Mouse (Mus musculus) layer of hippocampus, postnatal 10 days (tissue): ENCODE data around the gene Ly6g6d. TPM values are rescaled to one million over a fixed set of nuclear protein-coding genes. Genes with fewer than 3 reads are reported as not detected.
"Not testable (repeated sequence)": the region's sequence is repeated elsewhere in the genome, so short reads cannot be mapped to it uniquely, and the experiment has no call there.

Source experiments
- DNase-seq, 2 experiments: peaks; one replicate each; pipeline ENCODE4 v3.0.0; 2021; ENCODE audit warnings: low spot score in 2 of 2
- total RNA-seq, 2 experiments: library from RNA; stranded (reverse); gene quantifications; 2 replicates each; pipeline ENCODE4 v1.2.3; 2021

Gene Ly6g6d
- total RNA-seq, 2 experiments from 2014 or later, result 0.78 to 1.6 TPM

GRCm38 (mm10) chr17:35048932-35049440 is 28.9 kb downstream of the Ly6g6d start:
- no peak for DNase-seq

DNA sequence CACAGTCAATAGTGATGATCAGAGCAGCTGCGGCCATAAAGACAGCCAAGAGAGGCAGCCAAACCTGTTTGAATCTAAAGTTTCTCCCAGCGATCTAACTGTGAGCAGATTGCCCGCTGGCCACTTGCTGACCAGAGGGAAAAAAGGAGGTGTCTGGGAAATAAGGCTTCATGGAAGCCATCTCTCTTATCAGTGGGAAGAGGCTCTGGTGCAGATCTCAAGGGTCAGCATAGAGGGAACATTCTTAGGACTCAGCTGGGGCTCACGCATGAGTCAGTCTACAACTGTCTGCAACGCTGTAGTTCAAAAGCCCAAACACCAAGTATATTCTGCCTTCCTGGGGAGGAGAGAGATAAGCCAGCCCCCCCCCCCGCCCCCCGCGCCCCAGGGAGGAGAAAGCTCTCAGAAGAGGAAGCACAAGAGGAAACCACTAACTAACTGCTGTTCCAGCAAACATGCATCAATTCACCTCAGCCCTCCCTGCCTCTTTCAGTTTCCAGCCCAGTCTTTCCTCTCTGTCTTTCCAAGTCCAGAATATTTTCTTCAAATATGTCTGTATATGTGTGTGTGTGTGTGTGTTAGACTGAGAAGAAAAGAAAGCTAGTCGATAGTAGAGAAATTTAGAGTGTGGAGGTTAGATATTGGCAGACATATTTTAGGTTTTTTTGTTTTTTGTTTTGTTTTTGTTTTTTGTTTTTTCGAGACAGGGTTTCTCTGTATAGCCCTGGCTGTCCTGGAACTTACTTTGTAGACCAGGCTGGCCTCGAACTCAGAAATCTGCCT is 29.5 kb downstream of the Ly6g6d start:
- DNase-seq, result no peak

DNA sequence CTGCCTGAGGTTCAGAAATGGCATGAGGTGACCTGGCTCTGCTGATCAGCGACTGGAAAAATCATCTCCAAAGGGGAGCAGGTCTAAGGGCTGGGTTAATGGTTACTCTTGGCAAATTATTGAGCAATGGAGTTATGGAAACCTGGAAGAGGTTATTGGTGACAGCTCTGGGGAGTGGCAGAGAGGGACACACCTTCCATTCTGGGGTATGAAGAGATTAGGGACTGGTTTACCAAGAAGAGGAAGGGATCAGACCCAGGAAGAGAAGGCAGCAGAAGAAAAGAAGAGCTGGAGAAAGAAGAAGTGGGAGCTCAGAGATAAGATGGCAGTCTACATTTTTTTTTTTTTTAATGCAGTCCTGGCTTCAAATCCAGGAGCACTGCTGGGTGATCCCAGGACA is 30.2 kb downstream of the Ly6g6d start:
- DNase-seq, result no peak

DNA sequence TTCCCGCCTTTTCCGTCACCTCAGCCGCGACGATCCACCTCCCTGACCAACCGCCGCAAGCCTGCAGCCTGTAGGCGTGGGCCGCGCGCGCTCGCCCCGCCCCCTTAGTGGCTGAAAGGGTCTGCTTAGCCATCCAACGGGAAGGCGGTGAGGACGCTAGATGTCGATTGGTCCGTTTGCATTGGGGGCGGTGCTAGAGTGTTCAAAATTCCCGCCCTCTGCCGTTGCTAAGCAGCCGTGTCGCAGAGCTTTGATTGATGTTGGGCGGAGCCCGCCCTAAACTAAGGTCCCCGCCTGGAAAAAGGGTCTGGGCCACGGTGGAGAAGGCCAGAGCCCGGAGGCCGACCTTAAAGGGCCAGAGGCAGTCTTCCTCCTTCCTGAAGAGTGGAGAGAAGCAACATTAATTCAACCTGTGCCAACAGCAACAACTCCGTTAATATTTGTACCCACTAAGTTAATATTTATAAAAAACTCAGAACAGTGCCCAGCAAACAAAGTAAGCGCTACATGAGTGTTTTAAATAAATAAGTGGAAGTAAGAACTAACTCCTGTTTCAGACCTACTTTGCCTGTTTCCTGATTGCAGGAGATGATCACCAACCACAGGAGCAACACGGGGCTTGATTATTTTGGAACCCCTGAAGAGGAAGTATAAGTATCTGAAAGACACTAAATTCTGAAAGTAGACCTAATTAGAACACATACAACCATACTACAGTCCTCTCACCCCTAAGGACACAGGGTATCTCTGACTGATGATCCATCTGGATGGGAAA is 31.0 kb downstream of the Ly6g6d start, which contains the start of gene Msh5:
Msh5 (minus strand) TSS at position 65 of the 775 bp plus-strand sequence.
- DNase-seq, result peak; percentile 97 to 98

DNA sequence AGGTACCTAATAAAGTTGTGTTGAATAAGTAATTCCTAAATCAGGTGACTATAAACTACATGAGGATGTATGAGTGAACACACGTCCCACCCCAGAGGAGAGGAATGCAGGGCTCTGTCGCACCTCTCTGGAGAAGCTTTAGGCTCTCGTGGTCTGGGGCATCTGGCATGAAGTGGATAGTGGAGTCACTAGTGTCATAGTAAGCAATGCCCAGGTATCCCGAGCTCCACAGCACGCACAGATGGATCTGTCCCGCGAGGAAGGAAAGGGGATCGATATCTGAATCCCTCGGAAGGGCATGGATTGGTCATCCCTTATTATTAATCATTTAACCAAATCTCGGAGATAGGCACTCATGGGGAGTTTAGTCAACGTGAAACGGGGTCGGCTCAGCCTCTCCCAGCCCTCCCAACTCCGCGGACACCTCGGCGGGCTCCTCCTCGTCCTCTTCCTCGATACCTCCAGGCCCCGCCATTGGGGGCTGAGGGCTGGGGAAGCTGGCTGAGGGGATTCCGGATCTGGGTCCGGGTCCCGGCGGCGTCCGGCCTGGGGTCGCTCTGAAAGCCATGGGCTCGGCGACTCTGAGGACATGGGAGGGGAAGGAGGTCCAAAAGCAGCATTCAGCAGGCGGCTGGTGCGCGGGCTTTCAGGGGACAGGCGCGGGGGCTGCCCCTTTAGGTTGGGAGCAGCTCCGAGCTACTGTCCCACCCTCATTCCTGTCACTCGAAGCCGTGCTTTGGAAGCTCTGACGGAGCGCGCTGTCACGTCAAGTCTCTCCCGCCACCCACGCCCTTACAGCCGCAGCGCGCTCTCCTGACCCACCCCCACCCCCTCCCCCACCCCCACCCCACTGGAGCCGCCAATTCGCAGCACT is 31.8 kb downstream of the Ly6g6d start:
- no peak for DNase-seq

GRCm38 (mm10) chr17:35044904-35045806 is 32.7 kb downstream of the Ly6g6d start:
- DNase-seq, result no peak

DNA sequence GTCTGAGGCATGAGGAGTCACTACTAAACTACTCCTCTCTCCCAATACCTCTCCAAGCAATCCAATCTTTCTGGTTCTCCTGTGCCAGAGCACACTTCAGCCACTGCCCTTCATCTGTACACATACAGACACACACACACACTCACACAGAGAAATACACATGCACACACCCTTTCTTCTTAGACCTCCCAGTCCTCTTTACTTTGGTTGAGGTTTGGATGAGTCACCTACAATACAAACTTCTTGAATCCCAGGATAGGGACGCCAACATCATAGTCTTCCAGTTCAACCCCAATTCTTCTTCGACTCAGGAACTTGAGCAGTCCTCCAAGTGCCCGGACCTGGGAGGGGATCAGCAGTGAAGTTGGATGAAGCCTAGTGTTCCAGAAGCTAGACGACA is 34.1 kb downstream of the Ly6g6d start:
- DNase-seq, result no peak

DNA sequence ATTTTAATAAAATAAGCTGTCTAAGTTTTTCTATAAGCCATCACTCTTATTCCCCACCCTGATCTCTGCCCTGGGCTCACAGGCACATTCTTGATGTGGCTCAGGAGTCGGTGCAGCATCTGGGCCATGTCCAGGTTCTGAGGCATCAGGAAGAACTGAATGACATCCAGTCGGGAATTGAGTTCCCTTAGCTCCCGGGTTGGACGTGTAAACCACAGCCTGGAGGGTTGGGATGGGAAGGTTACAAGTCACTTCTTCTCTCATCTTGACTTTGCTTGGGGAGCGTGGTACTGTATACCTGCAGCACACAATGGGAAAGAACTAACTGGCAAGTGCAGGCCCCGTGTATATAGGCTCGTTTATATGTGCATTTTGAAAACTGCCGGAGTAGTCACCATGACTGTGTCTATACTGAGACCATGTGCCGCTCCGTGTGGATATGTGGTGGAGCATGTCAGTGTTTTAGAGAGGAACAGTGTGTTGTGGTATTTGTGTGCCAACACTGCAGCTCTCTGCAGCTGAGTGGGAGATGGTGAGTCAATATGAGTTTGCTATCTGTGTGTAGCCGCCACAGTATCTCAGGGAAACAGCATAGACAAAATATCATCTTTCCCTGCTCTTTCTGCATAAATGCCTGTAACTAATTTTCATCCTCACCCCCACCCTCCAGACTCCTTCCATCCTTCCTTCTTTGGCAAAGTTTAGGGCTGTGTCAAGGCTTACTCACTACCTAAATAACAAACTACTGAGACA is 38.6 kb downstream of the Ly6g6d start:
- DNase-seq, result no peak

GRCm38 (mm10) chr17:35034896-35035295 is 43.0 kb downstream of the Ly6g6d start:
- no peak for DNase-seq

GRCm38 (mm10) chr17:35033703-35034102 is 44.2 kb downstream of the Ly6g6d start:
- DNase-seq, result not testable (repeated sequence)

DNA sequence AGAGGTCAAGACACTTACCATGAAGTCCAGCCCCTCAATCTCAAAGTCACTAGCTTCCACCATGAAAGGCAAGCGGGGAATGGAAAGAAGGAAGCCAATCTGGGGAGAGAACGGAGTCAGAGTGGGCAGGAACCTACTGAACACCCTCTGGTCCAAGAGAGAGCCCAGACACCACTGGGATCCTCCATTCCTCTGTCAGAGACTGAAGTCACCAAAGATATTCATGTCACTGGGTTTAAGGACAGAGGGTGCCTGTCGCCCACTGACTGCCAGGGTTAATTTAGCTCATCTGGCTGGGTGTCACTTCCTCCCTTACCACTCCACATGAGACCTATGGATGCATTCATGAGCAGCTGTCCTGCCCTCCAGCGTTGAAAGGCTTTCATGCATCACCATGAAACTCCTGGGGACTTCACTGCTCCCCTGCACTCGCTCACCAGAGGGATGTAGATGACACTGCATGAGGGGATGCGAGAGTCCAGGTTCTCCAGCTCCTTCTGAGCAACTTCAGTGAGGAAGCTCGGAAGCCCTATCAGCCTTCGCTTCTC is 45.5 kb downstream of the Ly6g6d start:
- no peak for DNase-seq

GRCm38 (mm10) chr17:35031880-35032279 is 46.0 kb downstream of the Ly6g6d start:
- DNase-seq, result no peak

DNA sequence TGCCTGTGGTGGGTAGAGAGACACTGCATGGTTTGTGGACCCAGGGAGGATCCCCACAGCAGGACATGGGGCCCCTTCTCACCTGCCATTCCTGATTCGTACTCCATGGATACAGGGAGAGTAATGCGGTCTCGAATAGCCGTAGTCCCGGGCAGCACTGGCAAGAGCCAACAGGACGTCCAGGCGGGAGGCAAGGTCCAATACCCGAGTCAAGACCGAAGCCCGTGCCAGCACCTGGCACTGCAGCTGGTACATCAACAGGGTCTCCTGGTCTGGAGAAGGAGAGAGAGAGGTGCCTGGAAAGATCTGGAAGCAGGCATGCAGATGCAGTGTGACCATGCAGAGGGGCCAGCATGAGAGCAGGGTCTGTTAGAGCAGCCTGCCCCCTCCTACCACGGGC is 46.6 kb downstream of the Ly6g6d start:
- no peak for DNase-seq

DNA sequence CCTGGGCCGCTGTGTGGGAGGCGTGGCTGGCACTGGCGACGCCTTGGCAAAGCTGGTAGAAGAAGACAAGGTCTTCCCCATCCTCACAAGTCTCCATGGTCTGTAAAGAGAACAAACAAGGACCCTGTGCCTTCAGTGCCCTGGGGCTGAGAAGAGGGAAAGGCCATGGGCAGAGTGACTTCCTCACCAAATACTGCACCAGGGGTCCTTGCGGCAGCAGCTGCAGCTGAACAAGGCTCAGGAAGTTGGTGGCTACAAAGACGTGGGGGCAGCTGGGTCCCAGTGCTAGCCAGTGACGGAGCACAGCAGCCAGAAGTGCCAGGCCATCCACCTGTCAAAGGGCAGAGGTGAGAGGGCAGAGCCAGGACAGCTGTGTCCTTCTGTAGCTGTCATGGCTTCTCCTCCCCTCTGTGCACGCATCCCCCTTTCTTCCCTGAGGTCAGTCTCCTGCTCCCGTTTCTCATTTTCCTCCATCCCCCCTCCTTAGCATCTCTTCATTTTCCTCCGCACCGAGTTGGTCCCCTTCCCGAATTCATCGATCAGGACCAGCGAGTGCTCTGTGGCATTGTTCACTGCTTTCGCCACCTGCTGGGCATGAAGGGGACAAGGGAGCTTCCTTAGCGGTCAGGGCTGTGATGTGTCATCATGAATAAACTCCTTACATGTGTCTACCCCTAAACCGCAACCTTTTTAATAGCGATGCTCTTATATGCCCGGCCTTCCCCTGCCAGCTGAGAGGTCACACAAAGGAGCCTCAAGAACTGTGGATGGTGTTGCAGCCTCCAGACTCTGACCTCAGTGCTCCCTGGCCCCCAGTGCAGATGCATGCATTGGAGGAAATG is 48.0 kb downstream of the Ly6g6d start:
- peak in 1 of 2 experiments; percentile 48 for DNase-seq

GRCm38 (mm10) chr17:35028315-35028714 is 49.5 kb downstream of the Ly6g6d start:
- DNase-seq, result no peak

- DNase-seq, result peak; percentile 69 to 74
Measured at GRCm38 (mm10) chr17:35027277-35028068, 50.4 kb downstream of the Ly6g6d start, which contains the start of gene Sapcd1. Sapcd1 (minus strand) TSS chr17:35028016.

- no peak for DNase-seq
Measured at GRCm38 (mm10) chr17:35026206-35026605, 51.7 kb downstream of the Ly6g6d start.
